Comparison of ENCODE assay signal across 7 mouse cellular contexts in the genomic region with DNA sequence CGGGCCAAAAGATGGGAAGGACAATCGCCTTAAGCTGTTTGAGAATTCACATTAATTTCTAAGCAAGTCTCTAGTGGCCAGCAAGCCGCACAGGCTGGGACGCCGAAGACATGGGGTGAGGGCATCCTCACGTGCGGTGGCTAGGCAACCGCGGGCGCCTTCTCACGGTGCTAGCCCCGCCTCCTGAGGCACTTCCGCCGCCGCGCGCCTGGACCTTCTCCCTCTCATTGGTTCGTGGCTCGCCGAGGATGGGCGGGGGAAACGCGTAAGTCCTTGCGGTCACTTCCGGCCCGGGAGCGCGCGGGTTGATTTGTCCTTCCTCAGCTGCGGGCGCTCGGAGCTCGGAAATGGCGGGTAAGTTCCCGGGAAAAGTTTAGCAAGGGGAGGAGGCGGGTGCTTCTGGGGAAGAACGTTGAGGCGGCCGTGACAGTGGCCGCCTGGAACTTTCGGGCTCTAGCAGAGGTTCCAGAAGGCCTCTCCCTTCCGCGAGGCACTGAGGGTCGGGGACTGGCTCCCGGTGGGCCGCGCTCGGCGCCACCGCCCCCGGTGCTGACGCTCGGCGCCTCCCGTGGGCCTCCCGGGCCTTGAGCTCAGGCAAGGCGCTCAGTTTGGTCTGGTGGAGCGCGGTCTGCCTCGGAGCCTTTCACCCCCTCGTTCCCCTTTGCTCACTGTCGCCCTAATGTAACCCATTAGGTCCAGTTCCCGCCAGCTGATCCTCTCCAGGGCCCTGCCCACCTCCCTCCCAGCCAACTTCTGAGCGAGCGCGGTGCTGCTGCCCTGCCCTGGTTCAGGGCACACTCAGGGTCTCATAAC. TPM values are rescaled to one million over a fixed set of nuclear protein-coding genes. Genes with fewer than 3 reads are reported as not detected.
DNase-seq lines count a peak whose midpoint lies in the region; ATAC-seq and TF ChIP-seq lines count a peak whose summit lies in the region.

Hat1 (plus strand) TSS at position 8 of the 813 bp plus-strand sequence.

- H3K27ac ChIP-seq in embryonic facial prominence, embryonic 12.5 days, result peak within 1 kb of the TSS; percentile 78
- peak within 1 kb of the TSS; percentile 17; the same call in 1 of the 2 replicates for H3K27ac ChIP-seq in kidney, adult 2 months (ENCODE audit: insufficient read depth, low read depth, low read length)
- H3K27ac ChIP-seq in limb, embryonic 12.5 days, result peak within 1 kb of the TSS; percentile 78
- H3K27ac ChIP-seq in midbrain, embryonic 15.5 days, result peak within 1 kb of the TSS; percentile 60
- peak within 1 kb of the TSS; percentile 34; the same call in 1 of the 2 replicates for H3K27ac ChIP-seq in spleen, adult 2 months (ENCODE audit: insufficient read depth, low read length)

- H3K4me2 ChIP-seq in embryonic facial prominence, embryonic 12.5 days (replicated peaks), result peak within 1 kb of the TSS; percentile 73
- H3K4me2 ChIP-seq in limb, embryonic 12.5 days, result peak within 1 kb of the TSS; percentile 71
- peak within 1 kb of the TSS; percentile 85 for H3K4me2 ChIP-seq in midbrain, embryonic 15.5 days

- peak; percentile 97 for DNase-seq in adrenal gland, postnatal 25 days
- peak; percentile 96 to 97 for DNase-seq in heart, adult 18-20 months
- peak; percentile 97 for DNase-seq in kidney, adult 2 months
- peak; percentile 92 to 95 for DNase-seq in spleen, adult 2 months (ENCODE audit: low read depth in 1 of 2, low spot score in 2 of 2)

- no peaks in the 10 kb centered on the region for H3K9me3 ChIP-seq in embryonic facial prominence, embryonic 12.5 days
- H3K9me3 ChIP-seq in limb, embryonic 12.5 days, result no peaks in the 10 kb centered on the region
- H3K9me3 ChIP-seq in midbrain, embryonic 15.5 days, result no peaks in the 10 kb centered on the region

- H3K9ac ChIP-seq in embryonic facial prominence, embryonic 12.5 days, result peak within 1 kb of the TSS; percentile 83
- H3K9ac ChIP-seq in limb, embryonic 12.5 days (replicated peaks), result peak within 1 kb of the TSS; percentile 86
- peak within 1 kb of the TSS; percentile 77 for H3K9ac ChIP-seq in midbrain, embryonic 15.5 days

- WGBS in embryonic facial prominence, embryonic 12.5 days, result under 1% methylated on average over 66 of the region's 66 CpGs
- WGBS in kidney, adult 2 months, result under 1% methylated on average over 65 of the region's 66 CpGs
- under 1% methylated on average over 66 of the region's 66 CpGs for WGBS in limb, embryonic 12.5 days
- WGBS in midbrain, embryonic 15.5 days, result 0% methylated on average over 65 of the region's 66 CpGs
- under 1% methylated on average over 66 of the region's 66 CpGs for WGBS in spleen, adult 2 months

- TF ChIP-seq POLR2A in kidney, adult 2 months (IDR thresholded peaks at IDR 0.05; ENCODE audit: low read depth, low read length), result no peak
- no peak for TF ChIP-seq POLR2A in spleen, adult 2 months (IDR thresholded peaks at IDR 0.05; ENCODE audit: low read depth, low read length)

- peak within 1 kb of the TSS; percentile 91 for H3K4me3 ChIP-seq in embryonic facial prominence, embryonic 12.5 days
- peak within 1 kb of the TSS; percentile 81 for H3K4me3 ChIP-seq in kidney, adult 2 months (ENCODE audit: insufficient read depth, low read depth, low read length)
- peak within 1 kb of the TSS; percentile 67 for H3K4me3 ChIP-seq in limb, embryonic 12.5 days (replicated peaks)
- peak within 1 kb of the TSS; percentile 98 for H3K4me3 ChIP-seq in midbrain, embryonic 15.5 days
- H3K4me3 ChIP-seq in spleen, adult 2 months (ENCODE audit: extremely low read depth, insufficient read depth, insufficient read length), result peak within 1 kb of the TSS; percentile 71

- H3K27me3 ChIP-seq in embryonic facial prominence, embryonic 12.5 days, result no peaks in the 10 kb centered on the region
- H3K27me3 ChIP-seq in kidney, adult 2 months (replicated peaks; ENCODE audit: control insufficient read depth, insufficient read depth, low read length), result no peaks in the 10 kb centered on the region
- no peaks in the 10 kb centered on the region for H3K27me3 ChIP-seq in limb, embryonic 12.5 days
- H3K27me3 ChIP-seq in midbrain, embryonic 15.5 days (replicated peaks), result no peaks in the 10 kb centered on the region
- no peaks in the 10 kb centered on the region for H3K27me3 ChIP-seq in spleen, adult 2 months (ENCODE audit: control insufficient read depth, insufficient read depth, low read length)

- peaks cover 5% of the 10 kb centered on the region; the same call in 1 of the 2 replicates for H3K4me1 ChIP-seq in embryonic facial prominence, embryonic 12.5 days
- peaks cover 5% of the 10 kb centered on the region; the same call in 1 of the 2 replicates for H3K4me1 ChIP-seq in kidney, adult 2 months (ENCODE audit: control insufficient read depth, insufficient read depth, low read length)
- peaks cover 8% of the 10 kb centered on the region for H3K4me1 ChIP-seq in limb, embryonic 12.5 days (replicated peaks)
- H3K4me1 ChIP-seq in midbrain, embryonic 15.5 days, result peaks cover 11% of the 10 kb centered on the region
- no peaks in the 10 kb centered on the region; the same call in 1 of the 2 replicates for H3K4me1 ChIP-seq in spleen, adult 2 months (ENCODE audit: control insufficient read depth, insufficient read depth, insufficient read length)

- H3K36me3 ChIP-seq in embryonic facial prominence, embryonic 12.5 days, result peaks cover 23% of the 10 kb centered on the region
- H3K36me3 ChIP-seq in kidney, adult 2 months (ENCODE audit: control insufficient read depth, insufficient read depth, low read length), result no peaks in the 10 kb centered on the region
- H3K36me3 ChIP-seq in limb, embryonic 12.5 days, result peaks cover 23% of the 10 kb centered on the region
- H3K36me3 ChIP-seq in midbrain, embryonic 15.5 days (replicated peaks), result 0 out of 2 replicates have a peak, but pooled peaks cover 5% of the 10 kb centered on the region
- H3K36me3 ChIP-seq in spleen, adult 2 months (ENCODE audit: control insufficient read depth, insufficient read depth, low read length), result no peaks in the 10 kb centered on the region

- peak; percentile 96 for ATAC-seq in embryonic facial prominence, embryonic 12.5 days (ENCODE audit: insufficient number of reproducible peaks, insufficient read depth, low FRiP score, low TSS enrichment)
- peak; percentile 97 for ATAC-seq in limb, embryonic 12.5 days (ENCODE audit: insufficient number of reproducible peaks, insufficient read depth, low FRiP score, low TSS enrichment, low read depth)
- peak; percentile 99 for ATAC-seq in midbrain, embryonic 15.5 days (replicated peaks)

- no peak for TF ChIP-seq CTCF in kidney, adult 2 months (conservative IDR thresholded peaks at IDR 0.05; ENCODE audit: insufficient read depth, insufficient read length, low read depth, low read length)
- no peak for TF ChIP-seq CTCF in spleen, adult 2 months (IDR thresholded peaks at IDR 0.05; ENCODE audit: extremely low read depth, insufficient read depth, insufficient read length, insufficient replicate concordance)

RNA-seq across cellular contexts. Expression of gene Hat1, which starts in this region (rescaled TPM):
- total RNA-seq in adrenal gland, postnatal 25 days (2021), result 38.3 and 40.3 TPM in 2 replicates
- polyA plus RNA-seq in embryonic facial prominence, embryonic 12.5 days (2016; fragmentation: Nextera tagmentation; extraction: Ambion mirVana), result 134 and 135 TPM in 2 replicates
- total RNA-seq in heart, adult 18-20 months (2021), result 10 to 100 TPM; 30.9 to 31.3 TPM
- polyA plus RNA-seq in kidney, adult 2 months (2012; rRNA removed), result 4.7 and 7.7 TPM in 2 replicates
- 142 and 147 TPM in 2 replicates for polyA plus RNA-seq in limb, embryonic 12.5 days (2016; fragmentation: Nextera tagmentation; extraction: Ambion mirVana)
- 42.2 and 45.7 TPM in 2 replicates for polyA plus RNA-seq in midbrain, embryonic 15.5 days (2015; fragmentation: Nextera tagmentation; extraction: Ambion mirVana)
- polyA plus RNA-seq in spleen, adult 2 months (2012; rRNA removed), result 2.5 and 3.4 TPM in 2 replicates

Comparison
In these comparisons a context has a peak if more than half of its experiments do, and no peak if none do; other contexts are left out.
1. Peak in every context shown above with its lines: DNase-seq, ATAC-seq, H3K4me3 ChIP-seq and H3K27ac ChIP-seq.
2. H3K27ac ChIP-seq: peak in every context shown above with its lines; median percentile 78 in embryonic facial prominence, embryonic 12.5 days; 78 in limb, embryonic 12.5 days; 60 in midbrain, embryonic 15.5 days; 34 in spleen, adult 2 months; 17 in kidney, adult 2 months.